Mouse (Mus musculus): ENCODE measurements around the gene Naa30.

Naa30 gene

DNA sequence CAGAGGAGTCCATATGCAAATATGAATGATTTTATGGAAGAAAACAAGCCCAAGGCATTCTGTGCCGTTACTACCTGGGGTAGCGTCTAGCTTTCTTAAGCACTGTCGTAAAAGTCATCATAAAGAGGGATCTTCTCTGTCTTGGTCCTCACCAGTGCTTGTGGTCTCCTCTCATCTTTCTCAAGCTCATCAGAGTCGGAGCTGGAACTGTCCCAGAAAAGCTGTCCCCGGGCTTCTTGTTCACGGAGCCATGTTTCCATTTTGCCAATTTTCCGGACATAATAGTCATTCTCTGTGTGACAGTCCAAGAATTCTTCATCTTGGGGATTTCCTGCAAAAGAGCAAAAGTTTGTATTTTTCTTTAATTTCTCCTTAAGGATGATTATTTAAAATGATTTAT is 54.4 kb downstream of the Naa30 start:
- in situ Hi-C loops (cut with MseI, MboI), result loop anchor here (25.0 kb wide), 1 partner anchor 511 kb away; no protein-coding TSS in a partner anchor

DNA sequence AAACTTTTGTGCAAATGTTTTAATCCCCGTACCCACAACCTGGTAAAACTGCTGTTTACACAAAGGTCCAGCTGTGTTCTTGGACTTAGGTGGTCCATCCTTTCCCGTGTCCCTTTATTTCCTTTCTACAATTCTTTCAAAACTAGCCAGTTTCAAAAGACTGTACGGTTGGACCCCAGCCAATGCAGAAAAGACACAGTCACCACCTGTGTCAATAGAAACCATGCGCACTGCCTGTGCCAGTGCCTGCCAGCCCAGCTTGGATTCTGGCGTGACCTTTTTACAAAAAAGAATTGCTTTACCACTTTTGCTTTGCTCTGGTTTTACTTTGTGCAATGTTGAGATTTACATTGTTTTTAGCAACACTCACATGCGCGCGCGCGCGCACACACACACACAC is 55.0 kb downstream of the Naa30 start:
- in situ Hi-C loops (cut with MseI, MboI), result loop anchor here (25.0 kb wide), 1 partner anchor 510 kb away; no protein-coding TSS in a partner anchor

DNA sequence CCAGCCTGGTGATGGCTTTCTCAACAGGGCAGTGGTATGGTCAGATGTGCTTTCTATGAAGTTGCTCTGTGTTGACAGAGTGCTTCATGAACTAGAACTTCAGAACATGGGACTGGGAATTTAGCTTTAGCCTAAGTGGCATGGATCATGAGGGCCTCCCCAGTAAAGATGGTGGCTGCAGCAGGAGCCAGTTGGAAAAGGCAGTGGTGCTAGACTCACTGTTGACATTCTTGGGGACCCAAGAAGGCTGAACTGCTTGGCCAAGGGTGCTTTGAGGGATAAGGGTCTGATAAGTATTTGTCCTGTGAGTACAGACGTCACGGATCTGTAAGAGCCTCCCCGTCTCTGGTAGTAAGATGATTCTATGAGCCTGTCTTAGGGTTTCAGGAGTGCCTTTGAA is 59.8 kb downstream of the Naa30 start:
- in situ Hi-C loops (cut with MseI, MboI), result loop anchor here (25.0 kb wide), 1 partner anchor 505 kb away; no protein-coding TSS in a partner anchor

DNA sequence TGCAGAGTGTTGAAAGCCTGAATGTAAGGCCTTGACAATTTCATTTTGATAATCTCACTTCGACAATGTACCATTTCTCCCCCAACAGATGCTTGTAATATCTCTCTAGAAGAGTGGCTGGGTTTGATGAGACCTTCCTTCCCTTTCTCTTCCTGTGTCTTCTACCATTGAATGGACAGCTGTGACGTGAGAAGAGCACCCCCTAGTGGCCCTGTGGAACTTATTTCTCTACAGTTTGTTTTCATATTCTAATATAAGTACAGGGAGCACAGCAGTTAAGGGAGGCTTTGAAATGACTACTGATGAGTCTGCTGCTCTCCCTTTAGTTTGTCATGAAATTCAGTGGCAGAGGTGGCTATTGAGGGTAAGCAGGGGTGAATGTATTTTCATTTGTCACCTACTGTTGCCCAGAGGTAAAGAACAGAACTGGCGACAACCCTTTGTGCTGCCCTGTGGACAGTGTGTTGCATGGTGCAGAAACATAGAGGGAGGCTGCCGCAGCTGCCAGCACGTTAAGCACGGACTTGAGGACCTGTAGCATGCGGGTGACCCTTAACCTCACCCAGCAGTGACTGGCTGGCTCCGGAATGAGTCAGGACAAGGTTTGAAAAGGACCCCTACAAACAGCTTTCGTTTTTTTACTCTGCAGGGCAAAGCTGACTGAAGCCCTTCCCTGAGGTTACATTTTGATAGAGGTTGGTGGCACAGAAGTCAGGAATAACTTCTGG is 62.9 kb downstream of the Naa30 start:
- in situ Hi-C loops (cut with MseI, MboI), result loop anchor here (25.0 kb wide), 1 partner anchor 502 kb away; no protein-coding TSS in a partner anchor

DNA sequence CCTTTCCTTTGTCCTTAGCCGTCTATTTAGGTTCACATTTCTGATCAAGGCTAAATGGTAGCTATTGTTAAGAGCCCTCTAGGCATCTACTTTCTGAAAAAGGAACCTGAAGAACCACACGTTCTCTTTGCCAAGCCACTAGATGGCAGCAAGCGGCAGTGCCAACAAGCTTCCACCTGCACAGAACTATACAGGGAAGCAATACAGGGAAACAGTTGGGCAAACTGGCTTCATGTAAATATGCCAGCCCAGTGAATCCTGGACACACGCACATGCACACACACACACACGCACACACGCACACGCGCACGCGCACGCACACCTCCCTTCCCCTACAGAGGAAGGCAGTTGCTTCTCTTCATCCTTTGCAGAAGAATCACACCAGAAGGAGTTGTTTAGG is 66.2 kb downstream of the Naa30 start:
- in situ Hi-C loops (cut with MseI, MboI), result loop anchor here (25.0 kb wide), 1 partner anchor 499 kb away; no protein-coding TSS in a partner anchor
